Mouse (Mus musculus): ENCODE results near the gene Rhpn2. TPM values are rescaled to one million over a fixed set of nuclear protein-coding genes. Genes with fewer than 3 reads are reported as not detected.

Rhpn2 gene
- polyA plus RNA-seq, 1 experiment from 2014 or later, result 21.4 TPM

DNA sequence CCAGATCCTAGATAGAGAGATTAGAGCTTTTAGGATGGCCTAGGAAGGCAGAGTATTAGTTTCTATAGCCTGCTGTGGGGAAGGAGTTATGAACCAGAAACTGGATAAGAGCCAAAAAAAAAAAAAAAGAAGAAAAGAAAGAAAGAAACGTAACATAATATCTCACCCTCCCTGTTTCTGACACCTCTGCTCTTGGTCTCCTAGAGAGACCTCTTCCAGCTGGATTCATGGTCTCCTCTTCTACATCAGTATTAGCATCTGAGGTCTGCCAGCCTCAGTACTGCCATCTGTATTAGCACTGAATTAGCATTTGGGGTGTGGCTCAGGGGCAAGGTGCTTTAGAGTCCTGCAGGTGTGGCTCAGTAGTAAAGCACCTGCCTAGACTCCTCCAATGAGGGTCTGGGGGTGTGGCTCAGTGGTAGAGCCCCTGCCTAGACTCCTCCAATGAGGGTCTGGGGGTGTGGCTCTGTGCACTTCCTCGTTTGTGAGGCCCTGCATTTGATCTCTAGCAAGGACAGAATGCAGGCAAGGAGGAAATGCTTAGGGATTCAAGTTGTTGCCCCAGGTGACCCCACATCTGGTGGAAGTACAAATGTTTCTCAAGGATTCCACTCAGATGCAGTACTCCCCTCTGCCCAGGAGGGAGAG, 48.9 kb downstream of the Rhpn2 start:
- TF ChIP-seq CTCF (IDR thresholded peaks at IDR 0.05), result no peak
- in situ Hi-C loops (cut with MboI; ENCODE audit: low pct_unique_long_range_greater_than_20kb), result no loop called here
- ChIA-PET POLR2A (no interaction called here), CTCF (no interaction called here)
- no peaks in the 10 kb centered on the region for H3K27me3 ChIP-seq
- DNase-seq (ENCODE audit: low read depth, low spot score) (no peak), ATAC-seq (no peak)

DNA sequence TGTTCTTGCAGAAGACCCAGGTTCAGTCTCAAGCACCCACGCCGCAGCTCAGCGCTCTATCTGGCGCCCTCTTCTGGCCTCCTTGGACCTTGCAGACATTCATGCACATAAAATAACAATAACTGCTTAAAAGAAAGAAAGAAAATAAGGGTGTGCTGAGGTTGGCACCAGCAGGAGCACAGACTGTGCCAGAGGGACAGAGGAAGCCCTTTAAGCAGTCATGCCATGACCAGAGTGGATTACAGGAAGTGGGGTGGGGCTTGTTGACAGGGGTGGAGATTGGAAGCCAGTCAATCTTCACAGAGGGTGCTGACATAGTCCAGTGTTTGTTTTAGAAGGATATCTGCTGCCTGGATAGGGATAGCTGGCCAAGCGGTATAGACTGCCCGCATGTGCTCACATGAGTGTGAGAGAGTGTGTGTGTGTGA, 52.6 kb downstream of the Rhpn2 start:
- ATAC-seq (no peak), DNase-seq (ENCODE audit: low read depth, low spot score) (no peak)
- H3K27me3 ChIP-seq, result no peaks in the 10 kb centered on the region
- TF ChIP-seq CTCF (IDR thresholded peaks at IDR 0.05), result peak; percentile 75
- CTCF ChIA-PET, result interaction anchor here (0.9 to 1.2 kb wide), 6 partner anchors 10 to 74 kb away, joined by 3 to 6 read pairs (median 3); partner anchors contain the start of genes Cep89 and Faap24
- POLR2A ChIA-PET, result no interaction called here
- in situ Hi-C loops (cut with MboI; ENCODE audit: low pct_unique_long_range_greater_than_20kb), result no loop called here

DNA sequence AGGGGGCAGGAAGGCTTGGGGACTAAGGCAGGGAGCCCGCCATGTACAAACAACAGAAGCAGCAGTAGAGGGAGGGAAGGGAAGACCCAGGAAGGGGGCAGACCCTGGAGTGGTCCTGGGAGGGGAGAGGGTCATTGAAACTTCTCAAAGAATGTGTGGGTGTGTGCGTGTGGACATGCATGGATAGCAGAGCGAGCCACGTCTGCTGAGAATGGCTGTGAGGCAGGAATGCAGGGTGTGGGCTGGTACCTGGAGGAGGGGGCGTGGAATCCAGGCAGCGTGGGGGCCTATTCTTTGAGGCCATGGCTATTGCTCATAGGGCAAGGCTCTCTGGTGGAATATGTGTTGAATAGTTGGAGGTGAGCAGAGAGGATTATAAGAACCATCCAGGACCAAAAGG, 54.7 kb downstream of the Rhpn2 start:
- CTCF ChIA-PET, result interaction anchor here (1.3 to 1.5 kb wide), 3 partner anchors 8 to 99 kb away, joined by 3 to 4 read pairs (median 3); no protein-coding TSS in a partner anchor
- in situ Hi-C loops (cut with MboI; ENCODE audit: low pct_unique_long_range_greater_than_20kb), result no loop called here
- DNase-seq (ENCODE audit: low read depth, low spot score), result no peak
- TF ChIP-seq CTCF (IDR thresholded peaks at IDR 0.05), result no peak
- no peaks in the 10 kb centered on the region for H3K27me3 ChIP-seq
- POLR2A ChIA-PET, result interaction anchor here (0.8 kb wide), 1 partner anchor 10 kb away, joined by 4 read pairs; no protein-coding TSS in a partner anchor
- ATAC-seq, result no peak

DNA sequence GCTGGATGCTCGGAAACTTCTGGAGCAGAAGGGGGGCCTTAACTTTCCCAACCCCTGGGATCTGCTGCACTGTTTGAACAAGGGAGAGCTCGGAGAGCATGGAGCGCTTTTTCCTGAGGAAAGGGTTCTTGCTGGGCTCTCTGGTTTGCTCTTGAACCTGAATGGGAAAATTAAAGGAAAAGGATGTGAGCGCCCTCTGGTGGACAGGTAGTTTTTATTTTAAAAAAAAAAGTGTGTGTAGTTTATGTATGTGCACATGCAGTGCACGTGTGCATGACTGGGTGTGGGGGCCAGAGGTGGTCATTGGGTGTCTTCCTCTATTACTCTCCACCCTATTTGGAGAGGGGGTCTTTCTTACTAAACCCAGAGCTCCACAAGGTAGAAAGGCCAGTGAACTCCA, 59.0 kb downstream of the Rhpn2 start:
- no peak for ATAC-seq
- no peaks in the 10 kb centered on the region for H3K27me3 ChIP-seq
- POLR2A ChIA-PET, result no interaction called here
- CTCF ChIA-PET, result interaction anchor here (0.7 to 2.8 kb wide), 6 partner anchors 16 to 114 kb away, joined by 3 to 9 read pairs (median 3); partner anchors contain the start of gene Rhpn2
- in situ Hi-C loops (cut with MboI; ENCODE audit: low pct_unique_long_range_greater_than_20kb), result loop anchor here (5.0 kb wide), 2 partner anchors 56 to 101 kb away; no protein-coding TSS in a partner anchor
- TF ChIP-seq CTCF (IDR thresholded peaks at IDR 0.05), result peak; percentile 58
- DNase-seq (ENCODE audit: low read depth, low spot score), result no peak

DNA sequence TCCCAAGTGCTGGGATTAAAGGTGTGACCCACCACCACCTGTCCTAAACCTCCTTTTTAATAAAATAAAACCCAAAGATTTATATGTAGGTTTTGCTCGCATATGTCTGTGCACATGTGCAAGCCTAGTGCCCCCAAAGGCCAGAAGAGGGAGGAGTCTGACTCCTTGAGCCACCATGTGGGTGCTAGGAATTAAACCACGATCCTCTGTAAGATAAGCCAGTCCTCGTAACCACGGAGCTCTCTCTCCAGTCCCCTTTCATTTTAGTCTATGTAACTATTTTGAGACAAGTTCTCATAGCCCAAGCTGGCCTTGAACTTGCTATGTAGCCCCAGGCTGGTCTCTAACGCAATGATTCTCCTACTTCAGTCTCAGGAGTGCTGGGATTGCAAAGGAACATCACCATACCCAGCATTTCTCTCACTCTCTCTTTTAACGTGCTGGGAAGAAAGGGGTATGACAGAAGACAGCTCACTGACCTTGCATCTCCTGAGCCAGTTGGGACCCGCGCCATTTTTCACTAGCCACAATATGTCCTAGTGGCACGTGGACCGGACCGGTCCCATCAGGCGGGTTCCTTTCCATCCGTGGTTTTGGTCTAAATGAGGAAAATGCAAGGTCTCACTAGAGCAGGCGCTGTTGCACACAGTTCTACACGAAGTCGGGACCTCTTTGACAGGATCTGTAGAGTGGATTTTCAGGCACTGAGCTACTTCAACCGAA, 61.9 kb downstream of the Rhpn2 start:
- CTCF ChIA-PET, result interaction anchor here (1.1 to 1.2 kb wide), 2 partner anchors 66 to 150 kb away, joined by 3 read pairs; no protein-coding TSS in a partner anchor
- DNase-seq (ENCODE audit: low read depth, low spot score) (no peak), ATAC-seq (peak; percentile 24)
- H3K27me3 ChIP-seq, result no peaks in the 10 kb centered on the region
- POLR2A ChIA-PET, result interaction anchor here (0.5 to 0.9 kb wide), 3 partner anchors 23 to 157 kb away, joined by 3 to 4 read pairs (median 4); partner anchors contain the start of gene Rhpn2
- TF ChIP-seq CTCF (IDR thresholded peaks at IDR 0.05), result no peak
- in situ Hi-C loops (cut with MboI; ENCODE audit: low pct_unique_long_range_greater_than_20kb), result no loop called here

DNA sequence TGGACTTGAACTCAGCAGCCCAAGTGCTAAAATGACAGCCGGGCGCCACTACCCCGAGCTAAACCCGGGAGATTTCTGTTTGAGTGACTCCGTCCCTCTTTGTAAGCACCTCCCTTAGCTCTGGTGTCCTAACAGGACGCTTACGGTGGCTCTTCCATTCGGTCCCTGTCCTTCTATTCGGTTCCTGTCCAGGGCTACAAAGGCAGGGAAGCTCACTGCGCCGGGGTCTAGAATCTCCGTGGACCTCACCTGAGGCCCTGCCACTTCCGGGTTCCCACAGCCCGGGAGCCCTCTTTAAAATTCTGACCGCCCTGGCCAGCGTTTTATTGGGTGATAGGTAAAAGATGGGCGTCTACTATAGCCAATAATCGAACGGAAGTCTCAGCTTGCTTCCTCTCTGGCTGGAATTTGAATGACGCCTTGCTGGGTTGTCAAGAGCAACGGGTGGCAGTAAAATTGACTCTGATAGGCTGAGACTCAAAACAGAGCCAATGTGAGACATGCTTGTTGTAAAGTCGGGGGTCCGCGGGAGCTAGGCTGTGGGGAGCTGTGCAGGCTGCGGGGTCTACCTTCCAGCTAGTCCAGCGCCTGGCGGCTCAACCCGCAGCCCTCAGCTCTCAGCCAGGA, 62.7 kb downstream of the Rhpn2 start, which contains the start of the genes Faap24 and Cep89:
Faap24 (minus strand) TSS at position 295 of the 627 bp plus-strand sequence.
Cep89 (plus strand) TSS at position 494 of the 627 bp plus-strand sequence.
- TF ChIP-seq CTCF (IDR thresholded peaks at IDR 0.05), result no peak
- ATAC-seq, result peak; percentile 94
- ChIA-PET POLR2A (interaction anchor here (0.5 to 0.9 kb wide), 2 partner anchors 23 to 63 kb away, joined by 3 to 4 read pairs; partner anchors contain the start of gene Rhpn2), CTCF (interaction anchor here (0.7 to 1.2 kb wide), 4 partner anchors 10 to 150 kb away, joined by 3 to 4 read pairs (median 3); no protein-coding TSS in a partner anchor)
- H3K27me3 ChIP-seq, result no peaks in the 10 kb centered on the region
- in situ Hi-C loops (cut with MboI; ENCODE audit: low pct_unique_long_range_greater_than_20kb), result no loop called here
- peak; percentile 98 for DNase-seq (ENCODE audit: low read depth, low spot score)

DNA sequence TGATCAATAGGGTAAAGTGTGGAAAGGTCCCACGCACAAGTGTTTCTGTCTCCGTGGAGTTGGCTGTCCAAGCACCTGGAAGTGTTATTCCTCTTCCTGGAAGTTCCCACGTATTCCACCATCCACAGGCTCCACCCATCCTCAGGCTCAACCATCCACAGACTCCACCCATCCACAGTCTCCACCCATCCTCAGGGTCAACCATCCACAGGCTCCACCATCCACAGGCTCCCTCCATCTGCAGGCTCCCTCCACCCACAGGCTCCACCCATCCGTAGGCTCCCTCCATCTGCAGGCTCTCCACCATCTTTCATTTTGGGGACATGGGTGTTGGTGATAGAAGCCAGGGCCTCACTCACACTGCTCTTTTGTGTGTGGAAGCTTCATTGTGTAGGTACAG, 67.2 kb downstream of the Rhpn2 start:
- TF ChIP-seq CTCF (IDR thresholded peaks at IDR 0.05), result no peak
- DNase-seq (ENCODE audit: low read depth, low spot score) (no peak), ATAC-seq (no peak)
- ChIA-PET POLR2A (no interaction called here), CTCF (no interaction called here)
- in situ Hi-C loops (cut with MboI; ENCODE audit: low pct_unique_long_range_greater_than_20kb), result no loop called here
- no peaks in the 10 kb centered on the region for H3K27me3 ChIP-seq

DNA sequence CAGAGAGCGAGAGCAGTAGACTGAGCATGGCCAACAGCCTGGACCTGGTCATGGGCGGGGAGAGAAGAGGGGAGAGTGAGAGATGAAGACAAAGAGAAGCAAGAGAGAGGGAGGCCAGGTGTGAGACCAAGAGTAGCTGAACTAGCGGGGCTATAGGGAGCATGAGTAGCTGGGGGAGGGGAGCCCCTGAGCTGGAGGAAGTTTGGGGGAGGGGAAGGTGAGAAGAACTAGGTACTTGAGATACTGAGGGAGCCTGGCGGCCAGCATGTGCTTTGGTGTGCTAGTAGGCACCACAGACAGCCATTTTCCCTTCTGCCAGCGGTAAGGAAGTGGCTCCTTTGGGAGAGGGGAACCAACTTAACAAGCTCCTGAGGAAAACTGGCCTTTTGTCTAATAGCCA, 81.3 kb downstream of the Rhpn2 start:
- H3K27me3 ChIP-seq, result no peaks in the 10 kb centered on the region
- CTCF ChIA-PET, result no interaction called here
- POLR2A ChIA-PET, result no interaction called here
- TF ChIP-seq CTCF (IDR thresholded peaks at IDR 0.05), result no peak
- in situ Hi-C loops (cut with MboI; ENCODE audit: low pct_unique_long_range_greater_than_20kb), result no loop called here
- no peak for ATAC-seq
- no peak for DNase-seq (ENCODE audit: low read depth, low spot score)

DNA sequence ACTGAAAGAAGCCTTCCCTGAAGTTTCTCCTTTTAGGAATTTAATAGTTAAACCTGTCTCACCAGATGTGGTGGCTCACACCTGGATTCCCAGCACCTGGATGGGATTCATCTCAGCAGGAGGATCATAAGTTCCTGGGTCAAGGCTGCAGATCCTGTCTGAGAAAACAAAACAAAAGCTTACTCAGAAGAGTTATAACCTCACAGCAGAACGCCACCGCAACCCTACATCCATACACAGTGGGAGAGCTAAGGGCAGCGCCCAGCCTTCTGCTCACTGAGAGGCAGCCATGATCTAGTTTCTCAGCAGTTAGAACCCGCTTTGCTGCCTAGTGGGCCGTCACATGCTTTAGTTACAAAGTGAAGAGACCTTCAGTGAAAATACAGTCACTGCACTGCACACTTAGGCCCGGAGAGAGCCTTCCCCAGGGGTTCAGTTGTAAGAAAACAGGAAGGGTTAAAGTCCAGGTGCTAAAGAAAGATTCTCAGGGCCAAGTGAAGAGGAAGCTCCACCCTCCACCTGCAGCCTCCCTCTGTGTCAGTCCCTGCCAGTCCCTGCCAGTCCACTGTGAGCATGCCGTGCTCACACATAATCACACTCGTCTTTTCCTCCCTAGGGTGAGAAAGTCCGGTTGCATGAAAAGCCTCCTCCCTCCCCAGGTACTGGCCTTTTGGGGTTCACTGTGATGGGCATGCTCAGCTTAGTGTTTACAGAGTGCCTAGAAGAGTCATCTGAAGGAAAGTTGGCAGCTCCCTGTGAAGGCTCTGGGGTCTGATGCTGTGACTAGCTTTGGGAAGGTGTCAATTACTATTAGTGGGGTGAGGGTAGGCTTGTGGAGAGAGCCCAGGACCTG, 82.1 kb downstream of the Rhpn2 start:
- POLR2A ChIA-PET, result no interaction called here
- no peak for TF ChIP-seq CTCF (IDR thresholded peaks at IDR 0.05)
- ATAC-seq (no peak), DNase-seq (ENCODE audit: low read depth, low spot score) (peak; percentile 3)
- in situ Hi-C loops (cut with MboI; ENCODE audit: low pct_unique_long_range_greater_than_20kb), result no loop called here
- no peaks in the 10 kb centered on the region for H3K27me3 ChIP-seq
- CTCF ChIA-PET, result no interaction called here

DNA sequence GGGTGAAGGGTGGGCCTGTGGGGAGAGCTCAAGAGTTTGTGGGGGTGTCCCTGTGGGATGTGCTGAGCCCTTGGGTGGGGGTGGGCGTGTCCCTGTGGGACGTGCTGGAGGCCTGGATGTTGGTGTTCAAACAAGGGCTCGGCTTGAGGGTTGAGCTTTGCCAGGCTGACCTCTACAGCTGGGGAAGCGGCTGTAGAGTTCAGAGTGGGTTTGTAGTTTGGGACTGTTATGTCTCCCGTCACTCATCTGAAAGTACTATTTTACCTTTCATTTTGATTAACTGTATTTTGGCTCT, 82.6 kb downstream of the Rhpn2 start:
- no peak for DNase-seq (ENCODE audit: low read depth, low spot score)

More for the DNA sequence above, 82.6 kb downstream of the Rhpn2 start:
- TF ChIP-seq CTCF (IDR thresholded peaks at IDR 0.05), result no peak
- ATAC-seq, result no peak
- ChIA-PET POLR2A (no interaction called here), CTCF (no interaction called here)
- in situ Hi-C loops (cut with MboI; ENCODE audit: low pct_unique_long_range_greater_than_20kb), result no loop called here
- no peaks in the 10 kb centered on the region for H3K27me3 ChIP-seq

Data from Patski (cell line).